Mouse (Mus musculus): Measurements from ENCODE around the gene Spint2. TPM values are rescaled to one million over a fixed set of nuclear protein-coding genes. Genes with fewer than 3 reads are reported as not detected.
A peak's percentile ranks its signal among the peaks of the same experiment; 100 is the strongest.

The Spint2 gene
- polyA plus RNA-seq, 1 experiment, result 146 TPM

DNA sequence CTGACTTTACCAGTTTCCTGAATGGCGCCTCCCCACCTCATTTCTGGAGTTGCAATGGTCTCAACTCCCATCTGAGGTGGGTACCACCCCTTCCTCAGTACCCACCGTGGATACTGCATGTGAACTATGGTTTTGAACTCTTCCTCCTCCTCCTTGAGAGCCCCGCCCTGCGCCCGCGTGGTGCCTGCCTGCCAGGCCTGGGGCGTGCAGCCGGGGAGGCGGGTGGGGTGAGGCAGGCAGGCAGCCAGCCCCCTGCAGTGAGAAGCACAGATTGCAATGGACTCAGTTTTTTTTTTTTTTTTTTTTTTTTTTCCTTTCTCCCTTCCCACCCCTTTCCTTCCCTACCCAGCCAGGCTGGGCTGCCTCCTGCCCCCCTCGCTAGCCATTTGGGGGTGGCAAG lies 35.3 kb upstream of the Spint2 start:
- no peaks in the 10 kb centered on the region for H3K36me3 ChIP-seq (ENCODE audit: control insufficient read depth, insufficient read depth, low read length)
- peak overlapping the region; percentile 23; the same call in 1 of the 2 replicates for H3K27ac ChIP-seq (ENCODE audit: control insufficient read depth, insufficient read depth, low read depth, low read length)
- no peak overlapping the region for H3K4me3 ChIP-seq (ENCODE audit: control insufficient read depth, low read depth, low read length)
- TF ChIP-seq CTCF (IDR thresholded peaks at IDR 0.05; ENCODE audit: control insufficient read depth, insufficient read depth, insufficient replicate concordance, low read depth, low read length) (no peak), POLR2A (IDR thresholded peaks at IDR 0.05; ENCODE audit: control insufficient read depth, low read depth, low read length) (no peak)
- no peaks in the 10 kb centered on the region for H3K27me3 ChIP-seq (ENCODE audit: control insufficient read depth, insufficient read depth, low read length)
- H3K4me1 ChIP-seq (ENCODE audit: control insufficient read depth, insufficient read depth, low read length), result peaks cover 35% of the 10 kb centered on the region

DNA sequence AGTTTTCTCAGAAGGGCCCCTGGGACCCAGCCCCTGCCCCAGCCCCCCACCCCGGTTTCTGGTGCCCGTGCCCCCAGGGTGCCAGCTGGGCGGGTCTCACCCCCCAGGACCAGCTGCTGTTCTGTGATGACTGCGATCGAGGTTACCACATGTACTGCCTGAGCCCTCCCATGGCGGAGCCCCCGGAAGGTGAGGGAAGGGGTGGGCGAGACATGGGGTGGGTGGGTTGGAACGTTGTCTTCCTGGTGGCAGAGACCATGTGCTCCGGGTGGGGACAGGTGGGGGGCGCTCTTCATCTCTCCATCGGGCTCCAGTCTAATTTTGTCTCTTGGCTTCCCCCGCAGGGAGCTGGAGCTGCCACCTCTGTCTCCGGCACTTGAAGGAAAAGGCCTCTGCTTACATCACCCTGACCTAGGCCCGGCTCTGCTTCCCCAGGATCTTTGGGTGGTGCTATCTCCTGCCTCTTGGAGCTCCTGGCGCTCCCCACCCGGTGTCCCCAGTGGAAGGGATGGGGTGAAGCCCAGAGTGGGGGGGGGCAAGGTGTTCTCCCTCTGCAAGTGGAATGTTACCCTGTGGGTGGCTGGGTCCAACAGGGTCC lies 34.5 kb upstream of the Spint2 start:
- TF ChIP-seq POLR2A (IDR thresholded peaks at IDR 0.05; ENCODE audit: control insufficient read depth, low read depth, low read length), result no peak
- H3K4me1 ChIP-seq (ENCODE audit: control insufficient read depth, insufficient read depth, low read length), result peaks cover 35% of the 10 kb centered on the region
- H3K27me3 ChIP-seq (ENCODE audit: control insufficient read depth, insufficient read depth, low read length), result no peaks in the 10 kb centered on the region
- no peaks in the 10 kb centered on the region for H3K36me3 ChIP-seq (ENCODE audit: control insufficient read depth, insufficient read depth, low read length)
- H3K27ac ChIP-seq (ENCODE audit: control insufficient read depth, insufficient read depth, low read depth, low read length), result no peak overlapping the region
- no peak overlapping the region for H3K4me3 ChIP-seq (ENCODE audit: control insufficient read depth, low read depth, low read length)

DNA sequence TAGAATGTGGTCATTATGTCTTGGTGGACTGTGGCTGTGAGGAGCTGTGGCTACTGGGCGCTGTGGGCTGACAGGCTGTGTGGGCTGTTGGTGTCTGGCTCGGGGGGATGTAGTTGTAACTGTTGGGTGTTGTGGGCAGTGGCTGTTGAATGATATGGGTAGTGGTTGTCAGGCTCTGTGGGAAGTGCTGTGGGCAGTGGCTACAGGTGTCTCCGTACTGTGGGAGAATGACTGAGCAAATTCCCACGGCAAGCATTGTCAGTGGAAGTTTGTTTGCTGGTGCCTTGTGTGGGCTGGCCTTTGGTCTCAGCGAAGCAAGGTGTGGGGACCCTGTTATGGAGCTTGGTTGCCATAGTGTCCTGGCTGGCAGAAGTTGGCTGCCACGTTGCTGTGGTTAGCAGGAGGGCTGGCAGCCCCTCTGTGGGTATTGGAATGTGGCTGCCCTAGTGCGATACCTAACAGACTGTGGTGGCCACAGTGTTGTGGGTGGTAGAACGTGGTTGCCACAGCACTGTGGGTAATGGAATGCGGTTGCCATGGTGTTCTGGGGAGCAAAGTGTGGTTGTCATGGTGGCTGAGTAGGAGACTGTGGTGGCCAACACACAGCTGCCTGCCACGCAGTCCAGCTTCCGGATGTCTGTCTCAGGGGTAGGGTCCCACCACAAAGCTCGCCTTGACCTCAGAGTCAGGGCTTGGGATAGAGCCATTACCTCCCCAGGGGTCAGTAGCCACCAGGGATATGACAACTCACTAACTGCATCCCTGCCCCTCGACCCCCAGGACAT lies 33.3 kb upstream of the Spint2 start:
- TF ChIP-seq POLR2A (IDR thresholded peaks at IDR 0.05; ENCODE audit: control insufficient read depth, low read depth, low read length) (no peak), CTCF (IDR thresholded peaks at IDR 0.05; ENCODE audit: control insufficient read depth, insufficient read depth, insufficient replicate concordance, low read depth, low read length) (no peak)
- no peaks in the 10 kb centered on the region for H3K27me3 ChIP-seq (ENCODE audit: control insufficient read depth, insufficient read depth, low read length)
- H3K4me1 ChIP-seq (ENCODE audit: control insufficient read depth, insufficient read depth, low read length), result peaks cover 29% of the 10 kb centered on the region
- no peak overlapping the region for H3K4me3 ChIP-seq (ENCODE audit: control insufficient read depth, low read depth, low read length)
- no peaks in the 10 kb centered on the region for H3K36me3 ChIP-seq (ENCODE audit: control insufficient read depth, insufficient read depth, low read length)
- no peak overlapping the region for H3K27ac ChIP-seq (ENCODE audit: control insufficient read depth, insufficient read depth, low read depth, low read length)

DNA sequence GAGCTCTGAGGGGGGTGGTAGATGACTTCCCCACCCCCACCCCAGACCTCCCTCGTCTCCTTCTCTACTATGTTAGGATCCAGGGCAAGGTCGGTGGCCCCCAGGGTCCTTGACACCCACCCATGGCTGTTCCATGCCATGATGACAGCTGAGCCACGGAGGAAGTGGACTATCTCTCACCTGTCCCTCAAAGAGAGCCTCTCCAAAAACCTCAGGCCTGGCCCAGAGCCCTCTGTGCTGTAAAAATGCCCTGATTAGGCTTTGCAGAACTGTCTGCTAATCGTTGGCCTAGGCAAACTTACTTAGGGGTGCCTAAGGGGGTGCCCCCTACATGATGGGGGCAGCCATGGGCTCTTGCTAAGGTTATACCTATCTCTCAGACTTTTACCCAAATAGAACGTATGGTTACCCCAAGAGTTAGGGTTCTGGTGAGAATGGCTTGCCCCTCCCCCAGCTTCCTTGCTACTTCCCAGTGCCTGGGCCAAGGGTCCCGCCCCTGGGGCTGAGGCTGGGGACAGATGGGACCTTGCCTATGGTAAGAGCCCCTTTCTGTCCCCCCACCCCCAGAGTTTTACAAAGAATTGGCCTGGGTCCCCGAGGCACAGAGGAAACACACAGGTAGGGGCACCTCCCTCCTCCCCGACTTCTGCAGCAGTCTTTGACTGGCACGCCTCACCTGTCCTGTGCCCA lies 32.0 kb upstream of the Spint2 start:
- Histone ChIP-seq H3K4me3 (ENCODE audit: control insufficient read depth, low read depth, low read length) (no peak overlapping the region), H3K4me1 (ENCODE audit: control insufficient read depth, insufficient read depth, low read length) (peaks cover 30% of the 10 kb centered on the region), H3K27ac (ENCODE audit: control insufficient read depth, insufficient read depth, low read depth, low read length) (no peak overlapping the region), H3K27me3 (ENCODE audit: control insufficient read depth, insufficient read depth, low read length) (no peaks in the 10 kb centered on the region), H3K36me3 (ENCODE audit: control insufficient read depth, insufficient read depth, low read length) (no peaks in the 10 kb centered on the region)
- no peak for TF ChIP-seq POLR2A (IDR thresholded peaks at IDR 0.05; ENCODE audit: control insufficient read depth, low read depth, low read length)
- no peak for TF ChIP-seq CTCF (IDR thresholded peaks at IDR 0.05; ENCODE audit: control insufficient read depth, insufficient read depth, insufficient replicate concordance, low read depth, low read length)

DNA sequence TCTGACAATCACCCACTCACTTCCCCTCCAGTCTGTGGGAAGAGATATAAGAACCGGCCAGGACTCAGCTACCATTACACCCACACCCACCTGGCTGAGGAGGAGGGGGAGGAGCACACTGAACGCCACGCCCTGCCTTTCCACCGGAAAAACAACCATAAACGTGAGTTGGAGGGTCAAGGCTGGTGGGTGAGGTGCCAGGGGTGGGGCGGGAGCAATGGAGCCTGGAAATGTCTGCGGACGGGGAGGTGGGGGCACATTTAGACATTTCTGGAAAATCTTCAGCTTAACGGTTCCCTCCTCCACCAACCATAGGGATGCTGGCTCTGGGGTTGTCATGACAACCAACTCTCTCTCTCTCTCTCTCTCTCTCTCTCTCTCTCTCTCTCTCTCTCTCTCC lies 31.3 kb upstream of the Spint2 start:
- Histone ChIP-seq H3K4me1 (ENCODE audit: control insufficient read depth, insufficient read depth, low read length) (peaks cover 29% of the 10 kb centered on the region), H3K36me3 (ENCODE audit: control insufficient read depth, insufficient read depth, low read length) (no peaks in the 10 kb centered on the region), H3K27ac (ENCODE audit: control insufficient read depth, insufficient read depth, low read depth, low read length) (no peak overlapping the region), H3K27me3 (ENCODE audit: control insufficient read depth, insufficient read depth, low read length) (no peaks in the 10 kb centered on the region), H3K4me3 (ENCODE audit: control insufficient read depth, low read depth, low read length) (peak overlapping the region; percentile 31; the same call in 1 of the 2 replicates)
- TF ChIP-seq CTCF (IDR thresholded peaks at IDR 0.05; ENCODE audit: control insufficient read depth, insufficient read depth, insufficient replicate concordance, low read depth, low read length) (no peak), POLR2A (IDR thresholded peaks at IDR 0.05; ENCODE audit: control insufficient read depth, low read depth, low read length) (no peak)

DNA sequence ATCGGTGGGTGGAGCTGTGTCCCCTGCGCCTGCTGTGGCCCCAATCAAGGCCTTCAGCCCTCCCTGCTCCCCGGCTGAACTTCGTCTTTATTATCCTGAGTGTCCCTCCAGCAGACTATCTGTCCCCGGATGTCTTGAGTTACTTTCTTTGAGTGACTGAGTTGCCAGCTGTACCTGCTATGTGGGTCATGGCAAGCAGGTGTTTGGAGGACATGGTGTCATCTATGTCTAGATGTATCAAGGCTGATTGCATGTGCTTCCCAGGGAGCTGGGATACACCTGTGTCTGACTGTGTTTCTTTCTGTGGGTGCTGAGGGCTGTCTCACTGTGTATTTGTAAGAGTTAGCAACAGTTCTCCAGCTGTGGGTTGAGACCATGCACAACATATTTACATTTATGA lies 28.0 kb upstream of the Spint2 start:
- Histone ChIP-seq H3K27me3 (ENCODE audit: control insufficient read depth, insufficient read depth, low read length) (no peaks in the 10 kb centered on the region), H3K27ac (ENCODE audit: control insufficient read depth, insufficient read depth, low read depth, low read length) (no peak overlapping the region), H3K36me3 (ENCODE audit: control insufficient read depth, insufficient read depth, low read length) (no peaks in the 10 kb centered on the region), H3K4me3 (ENCODE audit: control insufficient read depth, low read depth, low read length) (peak overlapping the region; percentile 69), H3K4me1 (ENCODE audit: control insufficient read depth, insufficient read depth, low read length) (peaks cover 30% of the 10 kb centered on the region)
- no peak for TF ChIP-seq POLR2A (IDR thresholded peaks at IDR 0.05; ENCODE audit: control insufficient read depth, low read depth, low read length)
- no peak for TF ChIP-seq CTCF (IDR thresholded peaks at IDR 0.05; ENCODE audit: control insufficient read depth, insufficient read depth, insufficient replicate concordance, low read depth, low read length)

DNA sequence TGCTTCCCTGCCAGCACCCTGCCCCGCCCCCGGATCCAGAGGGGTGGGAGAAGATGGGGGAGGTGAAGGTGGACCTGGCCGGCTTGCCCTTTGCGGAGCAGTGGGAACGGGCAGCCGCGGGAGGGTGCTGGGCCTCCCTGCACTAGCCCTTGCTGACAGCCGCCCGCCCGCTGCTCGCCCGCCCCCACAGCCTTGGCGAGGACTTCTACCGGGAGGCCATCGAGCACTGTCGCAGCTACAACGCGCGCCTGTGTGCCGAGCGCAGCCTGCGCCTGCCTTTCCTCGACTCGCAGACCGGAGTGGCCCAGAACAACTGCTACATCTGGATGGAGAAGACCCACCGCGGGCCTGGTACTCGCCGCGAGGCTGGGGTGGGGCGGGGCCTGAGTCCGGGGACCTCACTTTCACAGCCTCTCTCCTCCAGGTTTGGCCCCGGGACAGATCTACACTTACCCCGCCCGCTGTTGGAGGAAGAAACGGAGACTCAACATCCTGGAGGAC lies 27.6 kb upstream of the Spint2 start:
- peak overlapping the region; percentile 37; the same call in 1 of the 2 replicates for H3K27ac ChIP-seq (ENCODE audit: control insufficient read depth, insufficient read depth, low read depth, low read length)
- H3K4me1 ChIP-seq (ENCODE audit: control insufficient read depth, insufficient read depth, low read length), result peaks cover 35% of the 10 kb centered on the region
- H3K36me3 ChIP-seq (ENCODE audit: control insufficient read depth, insufficient read depth, low read length), result no peaks in the 10 kb centered on the region
- no peak for TF ChIP-seq CTCF (IDR thresholded peaks at IDR 0.05; ENCODE audit: control insufficient read depth, insufficient read depth, insufficient replicate concordance, low read depth, low read length)
- peak; percentile 28; the same call in 1 of the 2 replicates for TF ChIP-seq POLR2A (IDR thresholded peaks at IDR 0.05; ENCODE audit: control insufficient read depth, low read depth, low read length)
- peak overlapping the region; percentile 69 for H3K4me3 ChIP-seq (ENCODE audit: control insufficient read depth, low read depth, low read length)
- no peaks in the 10 kb centered on the region; the same call in 1 of the 2 replicates for H3K27me3 ChIP-seq (ENCODE audit: control insufficient read depth, insufficient read depth, low read length)

Data from testis, adult 2 months (tissue).